Mouse (Mus musculus) hindbrain, embryonic 14.5 days (tissue): ENCODE results near the gene Kif3a. TPM values are rescaled to one million over a fixed set of nuclear protein-coding genes. Genes with fewer than 3 reads are reported as not detected.
"Not testable (repeated sequence)": the region's sequence is repeated elsewhere in the genome, so short reads cannot be mapped to it uniquely, and the experiment has no call there.

Experiments used
- ATAC-seq: fragments of 200-750 bp; cut with Nextera tagmentation; 2 replicates; pipeline ENCODE4 v1.8.0; 2017; ENCODE audit warnings: moderate number of reproducible peaks, mild to moderate bottlenecking, moderate TSS enrichment, moderate library complexity; ENCODE audit not compliant: low FRiP score
- DNase-seq: peaks from one replicate; pipeline ENCODE4 v3.0.0-alpha.2; 2015; ENCODE audit warnings: low spot score
- H3K27ac ChIP-seq: fragments of 300-500 bp; sonication (generic); 2 replicates; pipeline ENCODE4 v1.5.1; 2014; ENCODE audit warnings: mild to moderate bottlenecking, moderate library complexity
- H3K27me3 ChIP-seq: fragments of 300-500 bp; sonication (generic); 2 replicates; pipeline ENCODE4 v1.6.1; 2014; ENCODE audit warnings: mild to moderate bottlenecking, low read length, mixed read lengths; ENCODE audit not compliant: control insufficient read depth, insufficient read depth
- H3K36me3 ChIP-seq: fragments of 300-500 bp; sonication (generic); replicated peaks from 2 replicates; pipeline ENCODE4 v1.6.1; 2014; ENCODE audit not compliant: control insufficient read depth, insufficient read depth
- H3K4me1 ChIP-seq: fragments of 300-500 bp; sonication (generic); replicated peaks from 2 replicates; pipeline ENCODE4 v1.6.1; 2014; ENCODE audit warnings: antibody characterized with exemption, low read length, mixed read lengths; ENCODE audit not compliant: control insufficient read depth, insufficient read depth
- H3K4me2 ChIP-seq: fragments of 300-500 bp; sonication (generic); replicated peaks from 2 replicates; pipeline ENCODE4 v1.6.1; 2014; ENCODE audit warnings: mild to moderate bottlenecking, moderate library complexity
- H3K4me3 ChIP-seq: fragments of 300-500 bp; sonication (generic); replicated peaks from 2 replicates; pipeline ENCODE4 v1.5.1; 2014; ENCODE audit warnings: mild to moderate bottlenecking, low read length
- H3K9ac ChIP-seq: fragments of 300-500 bp; sonication (generic); 2 replicates; pipeline ENCODE4 v1.6.1; 2014
- H3K9me3 ChIP-seq: fragments of 300-500 bp; sonication (generic); 2 replicates; pipeline ENCODE4 v1.6.1; 2016; ENCODE audit warnings: low read length; ENCODE audit not compliant: control insufficient read depth
- WGBS: fragments of 180-500 bp; shearing (Covaris S2); extraction: QIAGEN DNeasy Blood & Tissue Kit; methylation state at CpG from one replicate; pipeline ENCODE4 v1.1.7; 2014; 5-methylcytosine and 5-hydroxymethylcytosine counted together
- polyA plus RNA-seq: library from polyadenylated mRNA; unstranded; fragments of >200 nt; fragmentation: Nextera tagmentation; extraction: Ambion mirVana; gene quantifications from 2 replicates; pipeline ENCODE4 v1.2.1, GENCODE M21; 2014

Kif3a gene
- polyA plus RNA-seq, 1 experiment from 2014 or later = 278 TPM

GRCm38 (mm10) chr11:53559980-53560379 lies 7.2 kb upstream of the Kif3a start:
- WGBS = 85% methylated on average over 1 of the region's 3 CpGs
- H3K9ac ChIP-seq, H3K27me3 ChIP-seq, ATAC-seq, H3K9me3 ChIP-seq, H3K4me2 ChIP-seq, DNase-seq, H3K4me1 ChIP-seq, H3K36me3 ChIP-seq, H3K4me3 ChIP-seq, H3K27ac ChIP-seq: not testable (repeated sequence)

GRCm38 (mm10) chr11:53561986-53562385 lies 5.2 kb upstream of the Kif3a start:
- WGBS = 84% methylated on average over 2 of the region's 2 CpGs
- no peak overlapping the region for H3K4me2 ChIP-seq
- H3K27me3 ChIP-seq = no peaks in the 10 kb centered on the region
- no peak for DNase-seq
- H3K27ac ChIP-seq = no peak overlapping the region
- no peaks in the 10 kb centered on the region for H3K36me3 ChIP-seq
- no peak overlapping the region for H3K9ac ChIP-seq
- no peaks in the 10 kb centered on the region for H3K9me3 ChIP-seq
- ATAC-seq = no peak
- no peak overlapping the region for H3K4me3 ChIP-seq
- no peaks in the 10 kb centered on the region for H3K4me1 ChIP-seq

- H3K27ac ChIP-seq = peak overlapping the region; percentile 86; the same call in 1 of the 2 replicates
- peaks cover 17% of the 10 kb centered on the region for H3K4me1 ChIP-seq
- H3K27me3 ChIP-seq = no peaks in the 10 kb centered on the region
- peaks cover 14% of the 10 kb centered on the region for H3K36me3 ChIP-seq
- H3K4me2 ChIP-seq = peak overlapping the region; percentile 73
- WGBS = 89% methylated on average over 4 of the region's 4 CpGs
- H3K9ac ChIP-seq = peak overlapping the region; percentile 86
- ATAC-seq (0 out of 2 replicates have a peak, but pooled peaks have one; percentile 15), DNase-seq (no peak)
- no peaks in the 10 kb centered on the region for H3K9me3 ChIP-seq
- peak overlapping the region; percentile 71 for H3K4me3 ChIP-seq
Measured at GRCm38 (mm10) chr11:53566646-53567045, 533 bp upstream of the Kif3a start.

- ATAC-seq = no peak
- H3K27me3 ChIP-seq = no peaks in the 10 kb centered on the region
- H3K9me3 ChIP-seq = no peaks in the 10 kb centered on the region
- H3K36me3 ChIP-seq = peaks cover 80% of the 10 kb centered on the region
- H3K27ac ChIP-seq = no peak overlapping the region
- 95% methylated on average over 3 of the region's 3 CpGs for WGBS
- DNase-seq = no peak
- H3K4me2 ChIP-seq = no peak overlapping the region
- no peaks in the 10 kb centered on the region for H3K4me1 ChIP-seq
- no peak overlapping the region for H3K4me3 ChIP-seq
- H3K9ac ChIP-seq = no peak overlapping the region
Measured at GRCm38 (mm10) chr11:53580562-53580961, 13.4 kb downstream of the Kif3a start.

GRCm38 (mm10) chr11:53583151-53583550 lies 16.0 kb downstream of the Kif3a start:
- Histone ChIP-seq H3K4me2 (no peak overlapping the region), H3K4me3 (no peak overlapping the region), H3K4me1 (no peaks in the 10 kb centered on the region), H3K9me3 (no peaks in the 10 kb centered on the region), H3K27ac (no peak overlapping the region), H3K36me3 (peaks cover 93% of the 10 kb centered on the region), H3K27me3 (no peaks in the 10 kb centered on the region), H3K9ac (no peak overlapping the region)
- WGBS = 71% methylated on average over 10 of the region's 10 CpGs
- ATAC-seq (no peak), DNase-seq (no peak)

DNA sequence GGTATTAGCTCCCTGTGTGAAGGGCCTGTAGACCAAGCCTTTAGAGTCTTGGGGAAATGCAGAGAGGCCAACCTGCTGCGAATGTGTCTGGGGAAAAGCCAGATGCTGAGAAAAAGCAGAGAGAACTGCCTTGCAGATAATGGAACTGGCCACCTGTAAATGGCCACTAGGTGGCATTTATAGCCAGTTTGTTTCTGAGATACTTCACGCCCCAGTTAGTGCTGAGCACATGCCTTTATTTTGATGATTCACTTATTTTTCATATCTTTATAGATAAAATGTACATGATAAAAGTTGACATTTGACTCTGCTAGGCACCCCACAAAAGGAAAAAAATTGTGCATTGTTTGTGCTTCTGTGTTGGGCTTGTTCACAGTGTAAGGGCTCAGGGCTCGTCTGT lies 17.7 kb downstream of the Kif3a start:
- Histone ChIP-seq H3K27ac (no peak overlapping the region), H3K36me3 (peaks cover 96% of the 10 kb centered on the region), H3K9me3 (no peaks in the 10 kb centered on the region), H3K4me1 (no peaks in the 10 kb centered on the region), H3K9ac (no peak overlapping the region), H3K27me3 (no peaks in the 10 kb centered on the region), H3K4me3 (no peak overlapping the region), H3K4me2 (no peak overlapping the region)
- ATAC-seq (no peak), DNase-seq (peak; percentile 50)
- 66% methylated on average over 3 of the region's 3 CpGs for WGBS

DNA sequence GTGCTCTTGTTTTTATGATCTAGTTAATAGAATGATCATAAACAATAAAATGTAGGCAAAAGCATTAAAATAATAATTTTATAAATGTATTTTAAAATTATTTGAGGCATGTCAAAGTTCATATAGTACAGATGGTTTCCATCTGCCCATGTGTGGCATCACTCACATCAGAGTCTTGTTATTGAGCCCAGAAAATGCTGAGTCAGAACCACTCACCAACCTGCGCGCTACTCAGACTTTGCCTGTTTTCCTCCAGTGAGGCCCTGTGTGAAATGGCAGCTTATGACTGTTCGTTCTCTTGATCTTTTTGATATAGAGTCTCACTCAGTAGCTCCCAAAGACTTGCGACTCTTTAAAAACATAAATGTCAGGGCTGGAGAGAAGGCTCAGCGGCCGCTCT lies 18.3 kb downstream of the Kif3a start:
- Histone ChIP-seq H3K9me3 (no peaks in the 10 kb centered on the region), H3K27ac (no peak overlapping the region), H3K4me1 (no peaks in the 10 kb centered on the region), H3K27me3 (no peaks in the 10 kb centered on the region), H3K36me3 (peaks cover 93% of the 10 kb centered on the region), H3K9ac (no peak overlapping the region), H3K4me3 (no peak overlapping the region), H3K4me2 (no peak overlapping the region)
- DNase-seq = no peak
- no peak for ATAC-seq
- 97% methylated on average over 6 of the region's 6 CpGs for WGBS

DNA sequence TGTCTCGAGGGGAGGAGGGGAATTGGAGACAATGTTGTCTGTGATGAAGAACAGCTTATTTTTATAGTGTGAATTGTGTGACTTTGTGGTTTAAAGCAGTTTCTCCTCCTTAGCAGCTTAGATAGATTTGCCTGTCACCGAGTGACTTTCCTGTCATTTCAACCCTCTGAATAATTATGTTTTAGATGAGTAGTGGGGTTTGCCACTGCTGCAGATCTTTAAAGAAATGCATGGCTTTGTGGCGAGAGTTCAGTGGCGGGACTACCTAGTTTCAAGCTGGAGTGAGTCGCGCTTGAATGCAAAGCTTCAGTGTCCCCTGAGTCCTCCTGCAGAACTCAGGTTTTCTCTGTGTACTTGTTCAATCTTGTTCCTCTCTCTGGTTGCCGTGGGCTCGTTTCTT lies 21.1 kb downstream of the Kif3a start:
- Histone ChIP-seq H3K4me2 (no peak overlapping the region), H3K36me3 (peaks cover 96% of the 10 kb centered on the region), H3K27ac (no peak overlapping the region), H3K9ac (no peak overlapping the region), H3K4me3 (no peak overlapping the region), H3K4me1 (no peaks in the 10 kb centered on the region), H3K9me3 (no peaks in the 10 kb centered on the region), H3K27me3 (no peaks in the 10 kb centered on the region)
- DNase-seq (no peak), ATAC-seq (no peak)
- WGBS = 81% methylated on average over 8 of the region's 8 CpGs

DNA sequence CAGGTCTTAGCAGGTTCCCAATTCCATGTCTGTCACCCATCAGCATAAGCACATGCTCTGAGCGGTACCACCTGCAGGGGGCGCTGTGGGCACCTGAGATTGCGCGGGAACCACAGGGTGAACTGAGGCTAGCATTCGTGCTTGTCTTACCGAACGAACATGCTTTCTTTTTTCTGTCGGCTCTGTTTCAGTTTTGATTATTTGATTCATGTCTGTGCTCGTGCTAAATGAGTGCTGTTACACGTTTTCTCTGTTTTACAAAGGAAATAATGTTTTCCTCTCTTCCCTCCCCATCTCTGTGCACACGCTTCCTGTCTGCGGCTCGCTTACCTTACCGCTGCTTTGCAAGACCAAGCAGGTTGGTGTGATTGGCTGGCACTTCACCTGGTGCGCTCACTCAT lies 23.2 kb downstream of the Kif3a start:
- H3K4me1 ChIP-seq = no peaks in the 10 kb centered on the region
- H3K4me3 ChIP-seq = no peak overlapping the region
- no peaks in the 10 kb centered on the region for H3K9me3 ChIP-seq
- DNase-seq (peak; percentile 47), ATAC-seq (no peak)
- peaks cover 96% of the 10 kb centered on the region for H3K36me3 ChIP-seq
- 43% methylated on average over 15 of the region's 15 CpGs for WGBS
- H3K4me2 ChIP-seq = no peak overlapping the region
- H3K27me3 ChIP-seq = no peaks in the 10 kb centered on the region
- H3K9ac ChIP-seq = no peak overlapping the region
- H3K27ac ChIP-seq = no peak overlapping the region

GRCm38 (mm10) chr11:53591116-53591515 lies 23.9 kb downstream of the Kif3a start:
- no peak overlapping the region for H3K4me3 ChIP-seq
- DNase-seq (no peak), ATAC-seq (no peak)
- no peak overlapping the region for H3K27ac ChIP-seq
- no peak overlapping the region for H3K9ac ChIP-seq
- 94% methylated on average over 5 of the region's 5 CpGs for WGBS
- no peaks in the 10 kb centered on the region for H3K9me3 ChIP-seq
- H3K4me2 ChIP-seq = no peak overlapping the region
- H3K27me3 ChIP-seq = no peaks in the 10 kb centered on the region
- no peaks in the 10 kb centered on the region for H3K4me1 ChIP-seq
- H3K36me3 ChIP-seq = peaks cover 93% of the 10 kb centered on the region
